Mouse (Mus musculus) 3T3-L1 (cell line): ENCODE measurements around the gene Pi4kb.
"Not testable (repeated sequence)": the region's sequence is repeated elsewhere in the genome, so short reads cannot be mapped to it uniquely, and the experiment has no call there.

ENCODE experiments used
- DNase-seq: peaks from one replicate; pipeline ENCODE4 v3.0.0-alpha.2; 2015; ENCODE audit warnings: low read depth, low spot score

Pi4kb gene

GRCm38 (mm10) chr3:94974528-94975422 lies at the start of gene Pi4kb:
Gene Pi4kb (plus strand): TSS chr3:94974731.
- peak; percentile 95 for DNase-seq

GRCm38 (mm10) chr3:94926301-94926736 lies 48.2 kb upstream of the Pi4kb start:
- DNase-seq = not testable (repeated sequence)

GRCm38 (mm10) chr3:94928979-94929378 lies 45.6 kb upstream of the Pi4kb start:
- DNase-seq = not testable (repeated sequence)

GRCm38 (mm10) chr3:94930386-94931266 lies 43.9 kb upstream of the Pi4kb start:
- peak; percentile 45 for DNase-seq

GRCm38 (mm10) chr3:94931427-94932082 lies 43.0 kb upstream of the Pi4kb start:
- DNase-seq = not testable (repeated sequence)

- DNase-seq = not testable (repeated sequence)
These were observed 42.3 kb upstream of the Pi4kb start for GRCm38 (mm10) chr3:94932279-94932678.

- DNase-seq = no peak
These were observed 41.5 kb upstream of the Pi4kb start, which contains the start of gene Selenbp1 for GRCm38 (mm10) chr3:94932809-94933564. Gene Selenbp1 (plus strand): TSS chr3:94933056.

- not testable (repeated sequence) for DNase-seq
These were observed 40.9 kb upstream of the Pi4kb start for GRCm38 (mm10) chr3:94933604-94934003.

DNA sequence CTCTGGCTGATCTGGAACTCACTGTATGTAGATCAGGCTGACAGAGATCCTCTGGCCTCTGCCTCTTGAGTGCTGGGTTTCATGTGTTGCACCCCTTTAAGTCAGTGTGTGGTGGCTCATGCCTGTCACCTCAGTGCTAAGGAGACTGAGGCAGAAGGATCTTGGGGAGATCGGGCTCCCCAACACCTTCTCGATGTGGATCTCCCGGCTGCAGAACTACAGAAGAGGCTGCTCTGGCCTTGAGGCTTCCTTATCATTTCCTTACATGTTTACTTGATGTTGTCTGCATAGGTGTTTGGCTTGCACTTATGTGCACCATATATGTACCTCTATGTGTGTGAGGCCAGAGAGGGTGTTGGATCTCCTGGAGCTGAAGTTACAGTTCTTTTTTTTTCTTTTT lies 40.0 kb upstream of the Pi4kb start:
- DNase-seq = not testable (repeated sequence)

DNA sequence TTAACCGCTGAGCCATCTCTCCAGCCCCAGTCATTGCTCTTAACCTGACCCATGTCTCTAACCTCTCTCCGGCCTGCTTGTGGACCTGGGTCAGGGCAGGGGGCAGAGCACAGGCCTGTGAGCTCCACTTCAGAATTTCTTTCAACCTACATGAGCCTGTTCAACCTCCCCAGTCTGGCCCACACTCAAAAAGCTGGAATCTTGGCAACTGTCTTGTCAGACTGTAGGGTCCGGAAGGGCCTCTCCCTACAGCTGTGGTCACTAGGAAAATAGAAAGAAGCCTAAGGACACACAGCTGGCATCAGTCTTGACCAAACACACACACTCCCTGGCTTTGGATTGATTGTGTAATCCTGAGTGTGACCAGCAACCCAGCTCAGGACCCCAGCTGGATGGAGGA lies 39.2 kb upstream of the Pi4kb start:
- DNase-seq = peak; percentile 52

DNA sequence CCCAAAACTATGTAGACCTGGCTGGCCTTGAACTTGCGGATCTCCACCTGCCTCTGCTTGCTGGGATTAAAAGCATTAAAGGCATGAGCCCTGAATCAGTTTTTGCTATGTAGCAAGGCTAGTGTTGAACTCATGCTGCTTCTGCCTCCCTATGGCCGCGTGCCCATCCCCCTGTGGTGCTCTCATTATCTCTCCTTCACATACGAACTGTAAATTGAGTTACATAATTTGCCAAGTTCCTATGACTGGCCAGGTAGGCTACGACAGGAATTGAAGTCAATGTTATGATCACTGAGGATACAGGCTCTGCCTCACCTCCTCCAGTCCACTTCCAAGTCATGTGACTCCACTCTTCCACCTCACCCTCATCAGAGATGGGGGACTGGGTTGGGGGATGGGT lies 38.4 kb upstream of the Pi4kb start:
- not testable (repeated sequence) for DNase-seq

- DNase-seq = not testable (repeated sequence)
These were observed 37.3 kb upstream of the Pi4kb start for GRCm38 (mm10) chr3:94937194-94937593.

DNA sequence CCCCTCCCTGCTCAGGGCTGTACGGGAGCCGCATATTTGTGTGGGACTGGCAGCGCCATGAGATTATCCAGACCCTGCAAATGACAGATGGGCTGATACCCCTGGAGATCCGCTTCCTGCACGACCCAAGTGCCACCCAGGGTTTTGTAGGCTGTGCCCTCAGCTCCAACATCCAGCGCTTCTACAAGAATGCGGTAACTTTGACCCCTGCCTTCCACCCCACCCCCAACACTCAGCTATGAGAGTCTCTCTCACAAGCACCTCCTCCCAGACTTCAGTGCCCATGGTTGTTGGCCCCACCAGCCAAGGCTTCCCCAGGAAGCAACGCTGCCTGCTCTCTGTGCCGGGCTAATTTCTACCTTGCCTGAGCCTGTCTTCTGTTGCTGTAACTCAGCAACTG lies 34.5 kb upstream of the Pi4kb start:
- DNase-seq = not testable (repeated sequence)

GRCm38 (mm10) chr3:94942211-94942967 lies 32.1 kb upstream of the Pi4kb start:
- not testable (repeated sequence) for DNase-seq

DNA sequence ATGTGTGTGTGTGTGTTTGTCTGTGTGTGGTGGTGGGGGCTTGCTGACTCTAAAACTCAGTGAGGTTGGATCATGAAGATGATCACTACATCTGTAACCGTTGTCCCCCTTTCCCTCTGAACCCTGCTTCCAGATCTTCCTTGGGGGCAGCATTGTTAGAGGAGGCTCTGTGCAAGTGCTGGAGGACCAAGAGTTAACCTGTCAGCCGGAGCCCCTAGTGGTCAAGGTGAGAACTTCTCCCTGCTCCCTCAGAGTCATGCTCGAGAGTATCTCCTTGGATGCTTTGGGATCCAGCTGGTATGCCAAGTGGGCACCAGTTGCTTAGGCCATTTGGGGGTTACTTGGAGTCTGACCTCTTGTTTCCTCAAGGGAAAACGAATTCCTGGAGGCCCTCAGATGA lies 30.8 kb upstream of the Pi4kb start:
- not testable (repeated sequence) for DNase-seq

GRCm38 (mm10) chr3:94948066-94948614 lies 26.4 kb upstream of the Pi4kb start:
- DNase-seq = peak; percentile 47

DNA sequence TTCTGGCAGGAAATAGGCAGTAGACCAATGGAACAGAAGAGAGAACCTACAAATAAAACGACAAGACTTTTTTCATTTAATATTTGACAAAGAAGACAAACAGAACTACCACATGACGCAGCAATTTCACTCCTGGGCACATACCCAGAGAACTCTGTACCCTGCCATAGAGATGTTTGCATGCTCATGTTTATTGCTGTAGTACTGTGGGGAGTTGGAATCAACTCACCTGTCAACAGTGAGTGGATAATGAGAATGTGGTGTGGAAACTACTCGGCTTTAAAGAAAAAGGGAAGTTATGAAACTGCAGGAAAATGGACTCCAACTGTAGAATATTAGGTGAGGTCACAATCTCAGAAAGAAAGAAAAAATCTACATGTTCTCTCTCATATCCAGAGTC lies 24.9 kb upstream of the Pi4kb start:
- DNase-seq = no peak

DNA sequence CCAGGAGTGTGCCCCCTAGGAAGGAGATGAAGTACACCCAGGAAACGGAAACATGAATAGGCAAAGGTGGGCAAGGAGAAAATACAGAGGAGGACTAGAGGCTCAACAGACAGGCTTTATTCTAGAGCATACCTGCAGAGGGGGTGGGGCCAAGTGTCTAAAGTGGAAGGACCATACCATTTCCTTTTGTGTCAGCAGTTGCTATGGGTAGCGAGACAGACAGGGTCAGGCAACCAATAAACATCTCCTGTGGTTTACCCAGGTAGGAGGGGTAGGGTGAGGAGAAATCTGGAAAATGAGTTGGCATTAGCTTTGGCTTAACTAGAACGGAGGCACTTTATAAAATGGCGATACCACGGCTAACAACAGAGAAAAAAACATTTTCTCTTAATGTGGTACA lies 21.7 kb upstream of the Pi4kb start:
- DNase-seq = peak; percentile 57

- DNase-seq = no peak
These were observed 21.2 kb upstream of the Pi4kb start for GRCm38 (mm10) chr3:94953384-94953763.
